Mouse (Mus musculus): ENCODE measurements around the gene Mfsd9.

DNA sequence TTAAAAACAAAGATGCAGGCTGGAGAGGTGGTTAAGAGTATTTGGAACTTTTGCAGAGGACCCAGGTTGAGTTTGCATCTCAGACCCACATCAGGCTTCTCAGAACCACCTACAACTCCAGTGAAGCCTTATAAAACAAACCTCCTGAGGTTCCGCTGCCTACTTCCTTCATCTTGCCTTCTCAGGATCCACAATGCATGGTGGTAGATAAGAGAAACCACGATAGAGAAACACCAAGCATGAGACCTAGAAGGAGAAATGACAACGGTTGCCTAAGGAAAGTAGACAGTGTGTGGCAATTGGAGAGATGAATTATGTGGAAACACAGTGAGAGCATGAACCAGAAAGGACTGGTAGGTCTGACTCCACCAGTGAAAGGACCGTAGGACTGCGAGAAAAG is 10.4 kb upstream of the Mfsd9 start:
- no peak for TF ChIP-seq ZC3H11A (IDR thresholded peaks at IDR 0.05; ENCODE audit: borderline replicate concordance, low read depth, low read length)
- no peak for TF ChIP-seq ZNF384 (IDR thresholded peaks at IDR 0.05; ENCODE audit: low read depth, low read length)
- TF ChIP-seq HCFC1 (IDR thresholded peaks at IDR 0.05; ENCODE audit: borderline replicate concordance, insufficient read depth, low read length), result no peak
- no peak for TF ChIP-seq MAFK (IDR thresholded peaks at IDR 0.05; ENCODE audit: insufficient read depth, low read depth, low read length)

Measured in ES-E14 (cell line).